9 mouse cellular contexts compared by ENCODE assay signal in the genomic region with DNA sequence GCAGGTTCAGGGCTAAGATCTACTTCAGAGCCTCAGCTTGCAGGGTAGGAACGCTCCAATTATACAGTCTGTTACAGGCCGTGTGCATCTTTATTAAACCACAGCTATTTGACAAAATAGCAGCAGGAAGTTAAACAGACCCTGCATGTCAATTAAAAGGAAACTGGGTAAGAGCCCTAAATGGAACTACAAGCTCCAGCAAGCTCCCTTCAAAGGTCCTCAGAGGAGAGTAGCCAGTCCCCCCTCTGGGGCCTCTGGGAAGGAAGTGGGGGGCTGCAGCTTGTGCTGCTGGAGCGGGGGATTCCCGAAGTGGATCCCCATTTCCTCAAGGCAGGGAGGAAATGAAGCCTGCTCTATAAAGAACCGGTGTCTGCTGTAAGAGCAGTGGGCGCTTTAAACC. TPM values are rescaled to one million over a fixed set of nuclear protein-coding genes. Genes with fewer than 3 reads are reported as not detected.
DNase-seq lines count a peak whose midpoint lies in the region; ATAC-seq and TF ChIP-seq lines count a peak whose summit lies in the region.
"Had no signal": no experiment of that assay in that cellular context is flagged by ENCODE, and none has a peak within 500 bp of the region (broad histone marks: within the 10 kb centered on the region; RNA-seq: fewer than 3 reads in every experiment).

No protein-coding gene starts in this region.

- peaks cover 15% of the 10 kb centered on the region; the same call in 1 of the 2 replicates for H3K36me3 ChIP-seq in embryonic facial prominence, embryonic 10.5 days (replicated peaks)
- H3K36me3 ChIP-seq in hindbrain, postnatal 0 days (ENCODE audit: insufficient read depth, low read length), result no peaks in the 10 kb centered on the region
- no peaks in the 10 kb centered on the region for H3K36me3 ChIP-seq in midbrain, embryonic 15.5 days (replicated peaks)

- no peak for DNase-seq in left cerebral cortex, adult 2 months (ENCODE audit: extremely low spot score in 1 of 2, low spot score in 2 of 2)
- no peak for DNase-seq in left cerebral cortex, postnatal 36 days (ENCODE audit: low spot score in 2 of 2)
- DNase-seq in embryonic facial prominence, embryonic 10.5 days (ENCODE audit: low spot score), result no peak
- DNase-seq in hindbrain, postnatal 0 days (ENCODE audit: low spot score), result peak; percentile 20
- no peak for DNase-seq in layer of hippocampus, postnatal 14 days (ENCODE audit: low spot score in 2 of 2)
- DNase-seq in thymus, postnatal 25 days, result no peak
- no peak for DNase-seq in frontal cortex, postnatal 36 days (ENCODE audit: low spot score in 2 of 2)

- no peak overlapping the region for H3K9ac ChIP-seq in hindbrain, postnatal 0 days (replicated peaks; ENCODE audit: low read length)
- H3K9ac ChIP-seq in midbrain, embryonic 15.5 days, result no peak overlapping the region
- H3K9ac ChIP-seq: liver, embryonic 14.5 days had no signal

- TF ChIP-seq CTCF in left cerebral cortex, adult 2 months (IDR thresholded peaks at IDR 0.05), result no peak
- no peak for TF ChIP-seq CTCF in hindbrain, postnatal 0 days (IDR thresholded peaks at IDR 0.05; ENCODE audit: low read depth)

- peak overlapping the region; percentile 77 for H3K27ac ChIP-seq in left cerebral cortex, adult 2 months
- peak overlapping the region; percentile 66 for H3K27ac ChIP-seq in embryonic facial prominence, embryonic 10.5 days (replicated peaks)
- peak overlapping the region; percentile 66 for H3K27ac ChIP-seq in hindbrain, postnatal 0 days
- peak overlapping the region; percentile 28 for H3K27ac ChIP-seq in midbrain, embryonic 15.5 days
- H3K27ac ChIP-seq: liver, embryonic 14.5 days had no signal

- peaks cover 44% of the 10 kb centered on the region for H3K4me1 ChIP-seq in embryonic facial prominence, embryonic 10.5 days
- peaks cover 32% of the 10 kb centered on the region for H3K4me1 ChIP-seq in hindbrain, postnatal 0 days (ENCODE audit: insufficient read depth, low read length)
- peaks cover 29% of the 10 kb centered on the region for H3K4me1 ChIP-seq in midbrain, embryonic 15.5 days

- H3K9me3 ChIP-seq in embryonic facial prominence, embryonic 10.5 days, result no peaks in the 10 kb centered on the region
- H3K9me3 ChIP-seq in hindbrain, postnatal 0 days (ENCODE audit: low read length), result no peaks in the 10 kb centered on the region
- H3K9me3 ChIP-seq in midbrain, embryonic 15.5 days, result no peaks in the 10 kb centered on the region

- H3K4me3 ChIP-seq in left cerebral cortex, adult 2 months, result no peak overlapping the region
- no peak overlapping the region for H3K4me3 ChIP-seq in embryonic facial prominence, embryonic 10.5 days
- H3K4me3 ChIP-seq in hindbrain, postnatal 0 days (ENCODE audit: low read length), result no peak overlapping the region
- H3K4me3 ChIP-seq in midbrain, embryonic 15.5 days, result no peak overlapping the region

- WGBS in embryonic facial prominence, embryonic 10.5 days, result 59% methylated on average over 6 of the region's 6 CpGs
- 22% methylated on average over 6 of the region's 6 CpGs for WGBS in hindbrain, postnatal 0 days
- 41% methylated on average over 6 of the region's 6 CpGs for WGBS in midbrain, embryonic 15.5 days

- no peak for ATAC-seq in hindbrain, postnatal 0 days
- no peak for ATAC-seq in midbrain, embryonic 15.5 days (replicated peaks)

- intact Hi-C loops in left cerebral cortex, adult 2 months (cut with DNase I), result no loop called here
- intact Hi-C loops in left cerebral cortex, postnatal 36 days (cut with DNase I), result no loop called here

- H3K27me3 ChIP-seq in embryonic facial prominence, embryonic 10.5 days (replicated peaks; ENCODE audit: low read depth, poor library complexity, severe bottlenecking), result no peaks in the 10 kb centered on the region
- H3K27me3 ChIP-seq in hindbrain, postnatal 0 days (ENCODE audit: insufficient read depth, low read length), result no peaks in the 10 kb centered on the region
- no peaks in the 10 kb centered on the region for H3K27me3 ChIP-seq in midbrain, embryonic 15.5 days (replicated peaks)

- 0 out of 2 replicates have a peak overlapping the region, but pooled peaks have one; percentile 10 for H3K4me2 ChIP-seq in hindbrain, postnatal 0 days (ENCODE audit: low read depth, low read length)
- H3K4me2 ChIP-seq in midbrain, embryonic 15.5 days, result no peak overlapping the region

RNA-seq across cellular contexts. Expression of gene Amz1, which starts 47.7 kb away (rescaled TPM):
- 10 to 100 TPM; 16.2 to 20.2 TPM for total RNA-seq in left cerebral cortex, adult 2 months (2021)
- 10 to 100 TPM; 16.6 to 24.8 TPM for total RNA-seq in left cerebral cortex, postnatal 36 days (2021)
- 0.79 and 0.82 TPM in 2 replicates for polyA plus RNA-seq in embryonic facial prominence, embryonic 10.5 days (2016; fragmentation: Nextera tagmentation; extraction: Ambion mirVana)
- total RNA-seq in hindbrain, postnatal 0 days (2014; rRNA removed), result 11.8 and 12.6 TPM in 2 replicates
- polyA plus RNA-seq in hindbrain, postnatal 0 days (2015; fragmentation: Nextera tagmentation; extraction: Ambion mirVana), result 9.4 and 9.7 TPM in 2 replicates
- polyA plus RNA-seq in midbrain, embryonic 15.5 days (2015; fragmentation: Nextera tagmentation; extraction: Ambion mirVana), result 5.0 and 5.2 TPM in 2 replicates
- 10 to 100 TPM; 23.9 to 24.1 TPM for total RNA-seq in layer of hippocampus, postnatal 14 days (2021)

RNA-seq across cellular contexts. Expression of gene Gna12, which starts 58.6 kb away (rescaled TPM):
- total RNA-seq in left cerebral cortex, adult 2 months (2021), result 10 to 100 TPM; 62.2 to 67.6 TPM
- 10 to 100 TPM; 67.4 to 86.6 TPM for total RNA-seq in left cerebral cortex, postnatal 36 days (2021)
- polyA plus RNA-seq in embryonic facial prominence, embryonic 10.5 days (2016; fragmentation: Nextera tagmentation; extraction: Ambion mirVana), result 11.4 and 14.1 TPM in 2 replicates
- 201 and 208 TPM in 2 replicates for total RNA-seq in hindbrain, postnatal 0 days (2014; rRNA removed)
- 32.8 and 35.9 TPM in 2 replicates for polyA plus RNA-seq in hindbrain, postnatal 0 days (2015; fragmentation: Nextera tagmentation; extraction: Ambion mirVana)
- polyA plus RNA-seq in midbrain, embryonic 15.5 days (2015; fragmentation: Nextera tagmentation; extraction: Ambion mirVana), result 49.8 and 63.1 TPM in 2 replicates
- 10 to 100 TPM; 88.7 to 96.0 TPM for total RNA-seq in layer of hippocampus, postnatal 14 days (2021)
